Mouse (Mus musculus) lung, embryonic 14.5 days (tissue): ENCODE results near the gene Ugt1a6b. TPM values are rescaled to one million over a fixed set of nuclear protein-coding genes. Genes with fewer than 3 reads are reported as not detected.

Experiments used
- ATAC-seq: fragments of 200-750 bp; cut with Nextera tagmentation; 2 replicates; pipeline ENCODE4 v1.8.0; 2017; ENCODE audit warnings: mild to moderate bottlenecking, moderate TSS enrichment, moderate library complexity; ENCODE audit not compliant: insufficient read depth
- DNase-seq: peaks from one replicate; pipeline ENCODE4 v3.0.0-alpha.2; 2015
- H3K27ac ChIP-seq: fragments of 300-500 bp; sonication (generic); 2 replicates; pipeline ENCODE4 v1.5.1; 2014; ENCODE audit warnings: low read depth, mild to moderate bottlenecking, moderate library complexity
- H3K27me3 ChIP-seq: fragments of 300-500 bp; sonication (generic); 2 replicates; pipeline ENCODE4 v1.6.1; 2014; ENCODE audit warnings: low read length, control low read depth; ENCODE audit not compliant: insufficient read depth
- H3K36me3 ChIP-seq: fragments of 300-500 bp; sonication (generic); 2 replicates; pipeline ENCODE4 v1.6.1; 2014; ENCODE audit warnings: control low read depth; ENCODE audit not compliant: insufficient read depth
- H3K4me1 ChIP-seq: fragments of 300-500 bp; sonication (generic); 2 replicates; pipeline ENCODE4 v1.6.1; 2014; ENCODE audit warnings: antibody characterized with exemption, control low read depth; ENCODE audit not compliant: insufficient read depth
- H3K4me2 ChIP-seq: fragments of 300-500 bp; sonication (generic); 2 replicates; pipeline ENCODE4 v1.6.1; 2014; ENCODE audit warnings: mild to moderate bottlenecking
- H3K4me3 ChIP-seq: fragments of 300-500 bp; sonication (generic); 2 replicates; pipeline ENCODE4 v1.5.1; 2014; ENCODE audit warnings: low read depth, low read length
- H3K9ac ChIP-seq: fragments of 300-500 bp; sonication (generic); 2 replicates; pipeline ENCODE4 v1.6.1; 2014
- H3K9me3 ChIP-seq: fragments of 300-500 bp; sonication (generic); 2 replicates; pipeline ENCODE4 v1.6.1; 2016; ENCODE audit warnings: low read depth, low read length, control low read depth
- CTCF ChIP-seq: IDR thresholded peaks from 2 replicates; pipeline ENCODE4 v1.5.1; 2016; ENCODE audit warnings: antibody characterized with exemption, low read depth
- WGBS: fragments of 180-500 bp; shearing (Covaris S2); extraction: QIAGEN DNeasy Blood & Tissue Kit; methylation state at CpG from one replicate; pipeline ENCODE4 v1.1.7; 2014; 5-methylcytosine and 5-hydroxymethylcytosine counted together
- polyA plus RNA-seq: library from polyadenylated mRNA; unstranded; fragments of >200 nt; fragmentation: Nextera tagmentation; extraction: Ambion mirVana; gene quantifications from 2 replicates; pipeline ENCODE4 v1.2.1, GENCODE M21; 2014

Gene Ugt1a6b
- polyA plus RNA-seq, 1 experiment from 2014 or later = not detected

DNA sequence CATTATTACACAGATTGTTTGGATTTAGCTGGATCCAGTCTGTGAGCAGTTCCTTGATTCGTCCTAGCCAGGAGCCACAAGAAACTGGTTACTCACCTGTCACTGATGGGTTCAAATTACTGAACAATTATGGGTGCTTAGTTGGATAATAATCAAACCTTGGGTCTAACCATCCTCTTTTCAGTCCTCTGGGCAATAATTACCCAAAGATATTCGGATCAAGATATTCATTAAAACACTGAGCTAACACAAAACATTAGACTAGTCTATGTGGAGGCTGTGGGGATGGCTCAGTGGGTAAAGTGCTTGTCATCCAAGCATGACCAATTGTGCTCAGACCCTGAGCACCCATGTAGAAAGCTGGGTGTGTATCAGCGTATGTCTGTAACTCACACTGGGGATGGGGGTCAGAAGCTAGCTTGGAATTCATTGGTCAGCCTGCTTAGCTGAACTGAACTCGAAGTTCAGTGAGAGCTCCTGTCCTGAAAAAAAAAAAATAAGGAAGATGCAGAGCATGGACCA, 132.9 kb downstream of the Ugt1a6b start:
- Histone ChIP-seq H3K36me3 (no peaks in the 10 kb centered on the region), H3K4me3 (no peak overlapping the region), H3K9ac (no peak overlapping the region), H3K27ac (no peak overlapping the region), H3K4me1 (no peaks in the 10 kb centered on the region), H3K27me3 (no peaks in the 10 kb centered on the region), H3K9me3 (peaks cover 84% of the 10 kb centered on the region), H3K4me2 (no peak overlapping the region)
- no peak for ATAC-seq
- 59% methylated on average over 4 of the region's 4 CpGs for WGBS
- DNase-seq = no peak
- TF ChIP-seq CTCF = no peak

DNA sequence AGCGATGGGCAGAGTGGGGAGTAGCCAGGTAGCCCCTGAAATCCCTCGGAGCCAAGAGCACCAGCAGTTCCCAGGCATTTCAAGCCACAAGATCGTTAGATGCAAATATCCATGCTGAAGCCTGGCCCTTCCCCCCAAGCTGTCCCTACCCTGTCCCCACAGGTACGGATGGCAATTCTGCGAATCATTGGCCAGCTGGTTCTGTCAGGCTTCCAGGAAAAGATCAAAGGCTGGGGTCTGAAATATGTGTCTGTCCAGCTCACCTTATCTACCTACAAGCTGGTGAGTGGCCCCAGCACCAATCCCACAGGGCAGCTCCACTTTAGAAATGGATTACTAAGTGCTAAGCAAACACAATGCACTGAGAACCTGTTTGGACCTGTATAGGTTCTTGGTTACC, 134.3 kb downstream of the Ugt1a6b start:
- no peak overlapping the region for H3K27ac ChIP-seq
- H3K9me3 ChIP-seq = peaks cover 85% of the 10 kb centered on the region
- DNase-seq (no peak), ATAC-seq (no peak)
- no peaks in the 10 kb centered on the region for H3K27me3 ChIP-seq
- H3K4me3 ChIP-seq = no peak overlapping the region
- H3K4me2 ChIP-seq = no peak overlapping the region
- no peaks in the 10 kb centered on the region for H3K36me3 ChIP-seq
- 73% methylated on average over 5 of the region's 5 CpGs for WGBS
- TF ChIP-seq CTCF = no peak
- H3K4me1 ChIP-seq = no peaks in the 10 kb centered on the region
- no peak overlapping the region for H3K9ac ChIP-seq

DNA sequence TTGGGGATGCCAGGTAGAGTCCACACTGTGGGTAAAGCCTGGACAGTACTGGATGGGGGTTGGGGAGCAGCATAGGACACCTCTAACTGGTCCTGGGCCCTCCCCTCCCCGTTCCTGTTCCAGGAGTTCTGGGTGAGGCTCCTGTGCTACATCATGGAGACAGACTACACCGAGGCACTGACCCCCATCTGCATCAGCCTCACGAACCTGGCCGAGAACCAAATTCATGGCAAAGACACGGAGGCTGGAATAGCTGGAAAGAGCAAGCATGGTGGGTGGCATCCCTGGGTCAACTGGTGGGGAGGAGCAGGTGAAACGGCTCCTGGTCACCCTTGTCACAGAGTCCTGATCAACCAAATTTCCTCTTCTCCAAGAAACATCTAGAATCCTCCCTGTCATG, 135.7 kb downstream of the Ugt1a6b start:
- no peaks in the 10 kb centered on the region for H3K27me3 ChIP-seq
- no peak overlapping the region for H3K27ac ChIP-seq
- 69% methylated on average over 6 of the region's 6 CpGs for WGBS
- no peaks in the 10 kb centered on the region for H3K4me1 ChIP-seq
- DNase-seq = no peak
- no peak overlapping the region for H3K9ac ChIP-seq
- ATAC-seq = no peak
- no peak for TF ChIP-seq CTCF
- H3K4me2 ChIP-seq = no peak overlapping the region
- no peak overlapping the region for H3K4me3 ChIP-seq
- peaks cover 88% of the 10 kb centered on the region for H3K9me3 ChIP-seq
- H3K36me3 ChIP-seq = no peaks in the 10 kb centered on the region

DNA sequence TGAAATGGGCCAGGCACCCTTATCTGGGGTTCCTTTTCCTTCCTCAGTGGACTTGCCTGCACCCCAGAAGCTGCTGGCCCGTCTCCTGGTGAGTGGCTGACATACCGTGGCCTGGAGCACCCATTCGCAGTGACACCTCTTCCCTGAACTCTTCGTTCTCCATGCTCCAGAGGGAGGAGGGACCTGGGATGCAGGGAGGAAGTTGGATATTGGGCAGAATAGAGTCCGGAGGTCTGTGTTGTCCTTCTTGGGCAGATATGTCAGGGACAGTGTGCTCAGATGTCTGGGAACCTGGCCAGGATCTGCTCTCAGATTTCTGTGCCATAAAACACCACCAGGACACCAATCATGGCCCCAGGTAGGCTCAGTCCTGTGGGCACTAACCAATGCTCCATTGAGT, 137.0 kb downstream of the Ugt1a6b start:
- no peaks in the 10 kb centered on the region for H3K36me3 ChIP-seq
- H3K27ac ChIP-seq = no peak overlapping the region
- peaks cover 88% of the 10 kb centered on the region for H3K9me3 ChIP-seq
- H3K4me1 ChIP-seq = no peaks in the 10 kb centered on the region
- no peak overlapping the region for H3K4me2 ChIP-seq
- H3K9ac ChIP-seq = no peak overlapping the region
- DNase-seq = no peak
- no peak overlapping the region for H3K4me3 ChIP-seq
- TF ChIP-seq CTCF = no peak
- 71% methylated on average over 5 of the region's 5 CpGs for WGBS
- ATAC-seq = no peak
- H3K27me3 ChIP-seq = no peaks in the 10 kb centered on the region

DNA sequence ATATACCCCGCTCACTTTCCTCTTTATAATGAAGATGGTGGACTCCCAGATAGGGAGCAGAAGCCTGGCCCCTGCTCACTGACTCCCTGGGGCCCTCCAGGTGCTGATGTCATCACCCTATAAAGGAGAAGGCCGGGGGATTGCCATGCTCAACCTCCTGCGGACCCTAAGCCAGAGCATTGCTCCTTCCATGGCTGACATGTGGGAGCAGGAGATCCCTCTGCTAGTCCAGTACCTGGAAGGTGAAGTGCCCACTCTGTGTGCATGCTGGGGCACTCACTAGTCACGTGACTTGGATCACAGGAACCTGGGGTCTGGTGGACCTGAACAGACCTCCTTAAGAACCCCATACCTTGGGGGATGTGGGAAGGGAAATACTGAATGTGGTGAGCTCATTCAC, 137.5 kb downstream of the Ugt1a6b start:
- H3K4me1 ChIP-seq = no peaks in the 10 kb centered on the region
- peaks cover 87% of the 10 kb centered on the region for H3K9me3 ChIP-seq
- no peaks in the 10 kb centered on the region for H3K36me3 ChIP-seq
- ATAC-seq (peak; percentile 6; the same call in 1 of the 2 replicates), DNase-seq (no peak)
- no peak overlapping the region for H3K4me2 ChIP-seq
- no peak overlapping the region for H3K27ac ChIP-seq
- H3K4me3 ChIP-seq = no peak overlapping the region
- H3K27me3 ChIP-seq = no peaks in the 10 kb centered on the region
- H3K9ac ChIP-seq = no peak overlapping the region
- 66% methylated on average over 4 of the region's 4 CpGs for WGBS
- TF ChIP-seq CTCF = no peak

DNA sequence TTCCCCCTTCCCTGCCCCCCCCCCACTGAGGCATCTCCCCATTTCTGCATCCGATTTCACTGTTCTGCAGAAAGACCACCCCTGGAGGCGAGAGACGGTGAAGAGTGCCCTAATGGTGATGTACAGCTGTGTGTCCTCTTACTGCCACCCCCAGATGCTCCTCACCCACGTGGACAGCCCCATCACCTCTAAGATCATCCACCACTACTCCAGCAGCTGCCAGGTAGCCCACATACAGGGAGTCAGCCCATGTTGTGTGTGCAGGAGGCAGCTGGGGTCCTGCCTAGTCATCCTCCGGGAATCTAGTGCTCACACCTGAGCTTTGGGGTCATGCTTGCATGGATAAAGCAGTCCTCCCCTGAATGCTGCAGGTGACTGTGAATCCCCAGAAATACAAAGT, 140.8 kb downstream of the Ugt1a6b start:
- WGBS = 57% methylated on average over 5 of the region's 5 CpGs
- H3K36me3 ChIP-seq = no peaks in the 10 kb centered on the region
- H3K4me2 ChIP-seq = no peak overlapping the region
- H3K4me1 ChIP-seq = no peaks in the 10 kb centered on the region
- ATAC-seq = no peak
- no peak overlapping the region for H3K27ac ChIP-seq
- H3K27me3 ChIP-seq = no peaks in the 10 kb centered on the region
- no peak for DNase-seq
- peaks cover 94% of the 10 kb centered on the region for H3K9me3 ChIP-seq
- no peak overlapping the region for H3K9ac ChIP-seq
- no peak overlapping the region for H3K4me3 ChIP-seq
- TF ChIP-seq CTCF = no peak

DNA sequence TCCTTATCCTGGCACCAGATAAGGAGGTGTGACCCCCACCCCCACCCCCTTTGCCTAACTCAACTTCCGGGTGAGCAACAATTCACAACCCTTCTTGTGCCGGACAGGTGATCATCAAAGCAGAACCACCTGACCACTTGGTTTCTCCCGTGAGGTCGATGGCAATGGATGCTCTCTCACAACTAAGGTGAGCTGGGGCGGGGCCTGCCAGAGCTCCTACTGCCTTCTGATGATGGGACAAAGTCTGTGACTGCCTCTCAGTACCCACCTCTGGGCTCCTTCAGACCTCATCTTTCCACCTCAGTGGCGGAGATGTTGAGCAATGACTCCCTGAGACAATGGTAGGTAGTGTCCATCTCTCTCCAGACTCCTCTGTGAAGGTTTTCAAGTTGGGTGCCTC, 142.8 kb downstream of the Ugt1a6b start:
- Histone ChIP-seq H3K27ac (no peak overlapping the region), H3K9ac (no peak overlapping the region), H3K4me1 (no peaks in the 10 kb centered on the region), H3K9me3 (peaks cover 94% of the 10 kb centered on the region), H3K27me3 (no peaks in the 10 kb centered on the region), H3K36me3 (no peaks in the 10 kb centered on the region), H3K4me2 (no peak overlapping the region), H3K4me3 (no peak overlapping the region)
- DNase-seq = no peak
- no peak for ATAC-seq
- no peak for TF ChIP-seq CTCF
- WGBS = 76% methylated on average over 6 of the region's 6 CpGs

DNA sequence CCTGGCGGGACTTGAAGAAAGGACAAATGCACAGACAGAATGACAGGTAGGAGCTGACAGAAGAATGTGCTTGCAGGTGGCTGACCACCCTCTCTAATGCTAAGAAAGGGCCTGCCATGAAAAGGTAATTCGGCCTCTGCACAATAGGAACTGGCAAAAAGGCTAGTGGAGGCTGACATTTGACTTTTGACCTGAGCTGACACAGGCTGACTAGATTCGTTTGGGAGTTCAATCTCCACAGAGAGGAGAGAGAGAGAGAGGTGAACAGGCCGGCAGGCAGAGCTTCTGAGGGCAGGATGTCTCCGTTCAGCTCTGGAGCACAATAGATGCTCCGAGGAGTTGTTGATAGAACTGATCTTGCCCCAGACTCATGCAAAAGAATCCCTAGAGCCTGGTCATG, 143.3 kb downstream of the Ugt1a6b start:
- Histone ChIP-seq H3K4me3 (no peak overlapping the region), H3K9ac (no peak overlapping the region), H3K4me2 (no peak overlapping the region), H3K27ac (no peak overlapping the region), H3K9me3 (peaks cover 94% of the 10 kb centered on the region), H3K36me3 (no peaks in the 10 kb centered on the region), H3K4me1 (no peaks in the 10 kb centered on the region), H3K27me3 (no peaks in the 10 kb centered on the region)
- ATAC-seq = no peak
- WGBS = 45% methylated on average over 6 of the region's 6 CpGs
- no peak for TF ChIP-seq CTCF
- no peak for DNase-seq
